Mouse (Mus musculus): Measurements from ENCODE around the gene Il34. TPM values are rescaled to one million over a fixed set of nuclear protein-coding genes. Genes with fewer than 3 reads are reported as not detected.
A peak's percentile ranks its signal among the peaks of the same experiment; 100 is the strongest.

Il34 gene
- polyA plus RNA-seq, 1 experiment, result 8.6 TPM

- H3K79me2 ChIP-seq (ENCODE audit: control insufficient read depth, insufficient read depth), result no peaks in the 10 kb centered on the region
- H3K36me3 ChIP-seq (ENCODE audit: control insufficient read depth, insufficient read depth), result peaks cover 15% of the 10 kb centered on the region
- no peaks in the 10 kb centered on the region for H3K27me3 ChIP-seq (ENCODE audit: control insufficient read depth, insufficient read depth, insufficient read length)
- no peak overlapping the region for H3K4me3 ChIP-seq (ENCODE audit: insufficient read depth, poor library complexity, severe bottlenecking)
- TF ChIP-seq MAX (IDR thresholded peaks at IDR 0.05) (no peak), FOSL1 (IDR thresholded peaks at IDR 0.05; ENCODE audit: insufficient read depth, low read length, poor library complexity, severe bottlenecking) (no peak), CEBPB (IDR thresholded peaks at IDR 0.05; ENCODE audit: low read depth) (no peak), CTCF (IDR thresholded peaks at IDR 0.05; ENCODE audit: control insufficient read depth, insufficient read depth, insufficient read length) (no peak), USF1 (IDR thresholded peaks at IDR 0.05; ENCODE audit: low read depth) (no peak), MYOD1 (IDR thresholded peaks at IDR 0.05; ENCODE audit: control insufficient read depth, insufficient read length, low read depth) (no peak), MYOG (IDR thresholded peaks at IDR 0.05; ENCODE audit: control insufficient read depth, extremely low read depth, insufficient read length) (no peak)
- H3K79me3 ChIP-seq (ENCODE audit: low read depth), result no peaks in the 10 kb centered on the region
- H3ac ChIP-seq (ENCODE audit: control insufficient read depth, insufficient read length, low read depth), result no peak overlapping the region
Observed at GRCm38 (mm10) chr8:110750269-110750668, 55.5 kb downstream of the Il34 start.

GRCm38 (mm10) chr8:110749500-110750170 lies 56.1 kb downstream of the Il34 start:
- Histone ChIP-seq H3K27me3 (ENCODE audit: control insufficient read depth, insufficient read depth, insufficient read length) (no peaks in the 10 kb centered on the region), H3K4me3 (ENCODE audit: insufficient read depth, poor library complexity, severe bottlenecking) (no peak overlapping the region), H3K79me2 (ENCODE audit: control insufficient read depth, insufficient read depth) (no peaks in the 10 kb centered on the region), H3ac (ENCODE audit: control insufficient read depth, insufficient read length, low read depth) (no peak overlapping the region), H3K36me3 (ENCODE audit: control insufficient read depth, insufficient read depth) (peaks cover 15% of the 10 kb centered on the region), H3K79me3 (ENCODE audit: low read depth) (no peaks in the 10 kb centered on the region)
- TF ChIP-seq MYOD1 (IDR thresholded peaks at IDR 0.05; ENCODE audit: control insufficient read depth, insufficient read length, low read depth) (no peak), MAX (IDR thresholded peaks at IDR 0.05) (no peak), CTCF (IDR thresholded peaks at IDR 0.05; ENCODE audit: control insufficient read depth, insufficient read depth, insufficient read length) (no peak), MYOG (IDR thresholded peaks at IDR 0.05; ENCODE audit: control insufficient read depth, extremely low read depth, insufficient read length) (no peak), CEBPB (IDR thresholded peaks at IDR 0.05; ENCODE audit: low read depth) (no peak), FOSL1 (IDR thresholded peaks at IDR 0.05; ENCODE audit: insufficient read depth, low read length, poor library complexity, severe bottlenecking) (no peak), USF1 (IDR thresholded peaks at IDR 0.05; ENCODE audit: low read depth) (no peak)

DNA sequence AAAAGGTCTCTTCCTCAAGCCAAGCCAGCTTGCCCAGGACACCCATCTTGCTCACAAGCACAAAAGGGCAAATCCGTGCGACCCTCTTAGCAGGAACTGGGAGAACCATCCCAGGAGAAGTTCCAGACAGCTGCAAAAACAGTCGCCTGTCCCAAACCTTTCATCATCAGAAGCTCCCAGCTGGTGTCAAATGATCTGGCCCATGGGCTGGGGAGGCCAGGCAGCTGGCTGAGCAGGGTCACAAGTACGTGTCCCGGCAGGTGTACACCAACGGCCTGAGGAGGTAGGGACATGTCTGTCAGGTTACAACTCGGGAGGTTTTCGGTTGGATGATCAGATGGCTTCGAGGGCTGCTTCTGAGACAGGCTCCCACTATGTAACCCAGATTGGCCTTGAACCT lies 59.1 kb downstream of the Il34 start:
- Histone ChIP-seq H3K79me3 (ENCODE audit: low read depth) (no peaks in the 10 kb centered on the region), H3K36me3 (ENCODE audit: control insufficient read depth, insufficient read depth) (peaks cover 15% of the 10 kb centered on the region), H3K79me2 (ENCODE audit: control insufficient read depth, insufficient read depth) (no peaks in the 10 kb centered on the region), H3ac (ENCODE audit: control insufficient read depth, insufficient read length, low read depth) (no peak overlapping the region), H3K4me3 (ENCODE audit: insufficient read depth, poor library complexity, severe bottlenecking) (no peak overlapping the region), H3K27me3 (ENCODE audit: control insufficient read depth, insufficient read depth, insufficient read length) (no peaks in the 10 kb centered on the region)
- no peak for TF ChIP-seq MYOG (IDR thresholded peaks at IDR 0.05; ENCODE audit: control insufficient read depth, extremely low read depth, insufficient read length)
- peak; percentile 49 for TF ChIP-seq MYOD1 (IDR thresholded peaks at IDR 0.05; ENCODE audit: control insufficient read depth, insufficient read length, low read depth)
- TF ChIP-seq CEBPB (IDR thresholded peaks at IDR 0.05; ENCODE audit: low read depth), result no peak

DNA sequence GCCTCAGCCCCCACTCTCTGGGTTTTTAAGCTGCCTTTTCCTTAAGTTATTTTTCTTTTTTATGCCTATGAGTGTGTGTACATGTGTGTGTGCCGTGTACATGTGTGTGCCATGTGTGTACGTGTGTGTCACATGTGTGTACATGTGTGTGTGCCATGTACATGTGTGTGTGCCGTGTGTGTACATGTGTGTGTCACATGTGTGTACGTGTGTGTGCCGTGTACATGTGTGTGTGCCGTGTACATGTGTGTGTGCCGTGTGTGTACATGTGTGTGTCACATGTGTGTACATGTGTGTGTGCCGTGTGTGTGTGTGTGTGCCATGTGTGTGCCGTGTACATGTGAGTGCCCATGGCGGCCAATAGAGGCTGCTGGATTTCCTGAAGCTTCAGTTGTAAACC lies 60.6 kb downstream of the Il34 start:
- no peaks in the 10 kb centered on the region for H3K79me2 ChIP-seq (ENCODE audit: control insufficient read depth, insufficient read depth)
- no peaks in the 10 kb centered on the region for H3K27me3 ChIP-seq (ENCODE audit: control insufficient read depth, insufficient read depth, insufficient read length)
- H3K36me3 ChIP-seq (ENCODE audit: control insufficient read depth, insufficient read depth), result peaks cover 15% of the 10 kb centered on the region
- H3K4me3 ChIP-seq (ENCODE audit: insufficient read depth, poor library complexity, severe bottlenecking), result no peak overlapping the region
- TF ChIP-seq MAX (IDR thresholded peaks at IDR 0.05), result no peak
- no peak for TF ChIP-seq CEBPB (IDR thresholded peaks at IDR 0.05; ENCODE audit: low read depth)
- no peak for TF ChIP-seq MYOD1 (IDR thresholded peaks at IDR 0.05; ENCODE audit: control insufficient read depth, insufficient read length, low read depth)
- no peak for TF ChIP-seq CTCF (IDR thresholded peaks at IDR 0.05; ENCODE audit: control insufficient read depth, insufficient read depth, insufficient read length)
- TF ChIP-seq USF1 (IDR thresholded peaks at IDR 0.05; ENCODE audit: low read depth), result no peak
- TF ChIP-seq FOSL1 (IDR thresholded peaks at IDR 0.05; ENCODE audit: insufficient read depth, low read length, poor library complexity, severe bottlenecking), result no peak
- no peak for TF ChIP-seq MYOG (IDR thresholded peaks at IDR 0.05; ENCODE audit: control insufficient read depth, extremely low read depth, insufficient read length)
- no peak overlapping the region for H3ac ChIP-seq (ENCODE audit: control insufficient read depth, insufficient read length, low read depth)
- no peaks in the 10 kb centered on the region for H3K79me3 ChIP-seq (ENCODE audit: low read depth)

DNA sequence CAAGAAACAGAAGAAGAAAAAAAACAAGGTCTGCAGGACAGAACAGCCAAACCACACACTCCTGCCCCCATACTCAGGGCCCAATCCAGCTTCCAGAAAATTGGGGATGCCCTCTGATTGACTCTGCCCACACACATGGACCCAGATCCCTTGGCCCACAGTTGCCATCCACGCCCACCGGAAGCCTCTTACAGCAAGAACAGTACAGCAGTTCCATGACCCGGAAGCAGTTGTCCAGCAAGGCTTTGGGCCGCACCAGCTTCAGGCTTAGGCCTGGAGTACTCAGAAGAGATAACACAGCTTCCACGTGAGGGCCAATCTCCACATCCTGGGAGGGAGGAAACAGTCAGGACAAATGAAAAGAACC lies 63.3 kb downstream of the Il34 start:
- Histone ChIP-seq H3K36me3 (ENCODE audit: control insufficient read depth, insufficient read depth) (peaks cover 3% of the 10 kb centered on the region), H3ac (ENCODE audit: control insufficient read depth, insufficient read length, low read depth) (no peak overlapping the region), H3K4me3 (ENCODE audit: insufficient read depth, poor library complexity, severe bottlenecking) (no peak overlapping the region), H3K79me2 (ENCODE audit: control insufficient read depth, insufficient read depth) (no peaks in the 10 kb centered on the region), H3K79me3 (ENCODE audit: low read depth) (no peaks in the 10 kb centered on the region), H3K27me3 (ENCODE audit: control insufficient read depth, insufficient read depth, insufficient read length) (no peaks in the 10 kb centered on the region)
- TF ChIP-seq MAX (IDR thresholded peaks at IDR 0.05), result no peak

DNA sequence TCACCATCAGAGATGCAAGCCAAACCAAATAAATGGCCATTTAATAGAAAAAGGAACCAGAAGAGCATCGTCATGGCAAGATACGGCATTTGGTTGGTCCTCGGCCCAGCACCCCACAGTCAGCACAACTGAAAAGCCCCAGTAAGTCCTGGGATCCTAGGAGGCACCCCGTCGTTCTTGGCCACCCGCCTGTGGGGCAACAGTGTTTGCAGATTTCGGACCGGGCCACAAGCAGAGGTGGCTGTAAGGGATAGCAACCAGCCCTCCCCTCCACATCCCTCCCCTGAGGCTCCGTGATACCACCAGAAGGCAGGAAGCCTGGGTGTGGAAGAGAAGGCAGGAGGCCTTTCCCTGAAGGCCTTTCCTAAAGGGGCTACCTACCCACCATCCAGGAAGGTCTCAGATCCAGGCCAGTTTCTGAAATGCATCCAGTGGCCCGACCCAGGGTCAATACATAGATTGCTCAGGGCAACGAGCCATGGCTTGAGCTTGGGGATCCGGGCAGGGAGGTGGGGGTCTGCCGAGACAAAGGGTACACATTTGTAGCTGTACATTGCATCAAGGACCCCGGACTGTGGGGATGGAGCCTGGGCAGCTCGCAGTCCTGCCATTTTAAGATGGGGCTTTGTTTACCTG lies 63.8 kb downstream of the Il34 start:
- Histone ChIP-seq H3K36me3 (ENCODE audit: control insufficient read depth, insufficient read depth) (peaks cover 3% of the 10 kb centered on the region), H3K27me3 (ENCODE audit: control insufficient read depth, insufficient read depth, insufficient read length) (no peaks in the 10 kb centered on the region), H3K4me3 (ENCODE audit: insufficient read depth, poor library complexity, severe bottlenecking) (no peak overlapping the region)

More for the DNA sequence above, 63.8 kb downstream of the Il34 start:
- Histone ChIP-seq H3ac (ENCODE audit: control insufficient read depth, insufficient read length, low read depth) (no peak overlapping the region), H3K79me2 (ENCODE audit: control insufficient read depth, insufficient read depth) (no peaks in the 10 kb centered on the region), H3K79me3 (ENCODE audit: low read depth) (no peaks in the 10 kb centered on the region)
- TF ChIP-seq MYOG (IDR thresholded peaks at IDR 0.05; ENCODE audit: control insufficient read depth, extremely low read depth, insufficient read length) (no peak), CTCF (IDR thresholded peaks at IDR 0.05; ENCODE audit: control insufficient read depth, insufficient read depth, insufficient read length) (no peak), FOSL1 (IDR thresholded peaks at IDR 0.05; ENCODE audit: insufficient read depth, low read length, poor library complexity, severe bottlenecking) (no peak), MYOD1 (IDR thresholded peaks at IDR 0.05; ENCODE audit: control insufficient read depth, insufficient read length, low read depth) (no peak), MAX (IDR thresholded peaks at IDR 0.05) (no peak), USF1 (IDR thresholded peaks at IDR 0.05; ENCODE audit: low read depth) (no peak), CEBPB (IDR thresholded peaks at IDR 0.05; ENCODE audit: low read depth) (no peak)
